Mouse (Mus musculus) thymus, postnatal 25 days (tissue): ENCODE data around the gene Usp24.
"Not testable (repeated sequence)": the region's sequence is repeated elsewhere in the genome, so short reads cannot be mapped to it uniquely, and the experiment has no call there.

ENCODE experiments used
- DNase-seq: peaks from one replicate; pipeline ENCODE4 v3.0.0; 2022

Gene Usp24

DNA sequence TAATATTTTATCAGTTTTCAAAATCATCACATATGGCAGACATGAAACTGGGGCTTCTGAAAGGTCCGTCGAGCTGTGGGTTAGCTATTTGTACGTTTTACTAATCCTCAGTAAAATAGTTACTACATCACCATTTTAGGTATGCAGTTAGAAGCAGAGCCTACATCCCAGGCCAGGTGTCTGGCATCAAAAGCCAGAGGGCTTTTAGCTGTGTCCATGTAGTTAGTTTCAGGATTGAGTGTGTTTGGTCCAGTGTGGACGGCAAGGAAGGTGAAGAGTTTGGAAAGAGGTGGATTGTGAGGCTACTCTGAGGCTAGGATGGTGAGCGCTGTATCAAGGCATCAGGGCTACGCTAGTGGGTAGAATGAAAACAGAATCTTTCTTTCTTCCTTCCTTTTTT lies 3.0 kb downstream of the Usp24 start:
- DNase-seq = no peak

DNA sequence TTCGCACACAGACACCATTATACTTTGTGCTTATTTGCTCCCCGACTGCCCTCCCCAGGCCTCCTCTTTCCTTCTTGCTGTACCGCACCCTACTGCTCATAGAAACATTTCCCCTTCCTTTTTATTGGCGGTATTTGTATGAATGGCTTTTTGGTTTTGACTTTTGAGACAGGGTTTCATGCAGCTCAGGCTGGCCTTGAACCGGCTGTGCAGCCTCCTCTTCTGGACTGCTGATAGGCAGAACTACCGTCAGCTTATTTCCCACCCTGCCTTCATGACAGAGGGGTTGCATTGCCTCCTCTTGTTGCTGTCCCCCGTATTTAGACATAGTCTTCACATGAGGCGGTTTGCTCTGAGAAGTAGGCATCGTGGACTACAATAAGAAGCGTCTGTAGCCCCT lies 6.8 kb downstream of the Usp24 start:
- no peak for DNase-seq

DNA sequence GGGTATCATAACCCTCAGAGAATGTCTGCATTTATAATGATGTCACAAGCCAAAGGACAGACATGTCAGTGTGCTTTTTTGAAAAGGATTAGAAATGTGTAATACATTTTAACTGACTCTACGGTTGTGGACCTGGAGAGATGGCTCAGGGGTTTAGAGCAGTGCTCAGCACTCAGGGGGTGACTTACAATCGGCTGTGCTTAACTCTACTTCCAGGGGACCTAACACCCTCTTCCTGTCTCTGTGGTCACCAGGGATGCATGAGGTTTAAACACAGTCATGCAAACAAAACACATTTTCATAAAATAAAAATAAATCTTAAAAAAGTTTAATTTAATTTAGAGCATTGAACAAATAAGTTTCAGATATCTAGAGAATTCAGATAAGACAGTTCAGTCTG lies 7.3 kb downstream of the Usp24 start:
- no peak for DNase-seq

DNA sequence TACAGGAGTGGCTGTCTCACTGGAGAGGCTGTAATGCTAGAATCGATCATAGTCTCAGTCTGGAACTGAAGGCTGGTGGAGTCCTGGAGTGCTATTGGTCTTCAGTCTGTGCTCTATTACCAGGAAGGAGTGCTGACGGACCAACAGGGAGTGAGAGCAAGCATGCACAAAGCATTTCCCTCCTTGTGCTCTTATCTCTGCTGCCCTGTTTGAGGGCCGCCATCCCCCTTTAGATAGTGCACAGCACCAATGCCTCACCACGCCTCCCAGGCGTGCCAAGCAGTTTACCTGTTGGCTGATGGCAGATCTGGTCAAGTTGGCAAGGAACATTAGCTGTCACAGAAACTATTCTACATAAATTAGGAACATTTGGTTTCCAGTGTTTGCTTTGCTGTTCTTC lies 11.4 kb downstream of the Usp24 start:
- no peak for DNase-seq

DNA sequence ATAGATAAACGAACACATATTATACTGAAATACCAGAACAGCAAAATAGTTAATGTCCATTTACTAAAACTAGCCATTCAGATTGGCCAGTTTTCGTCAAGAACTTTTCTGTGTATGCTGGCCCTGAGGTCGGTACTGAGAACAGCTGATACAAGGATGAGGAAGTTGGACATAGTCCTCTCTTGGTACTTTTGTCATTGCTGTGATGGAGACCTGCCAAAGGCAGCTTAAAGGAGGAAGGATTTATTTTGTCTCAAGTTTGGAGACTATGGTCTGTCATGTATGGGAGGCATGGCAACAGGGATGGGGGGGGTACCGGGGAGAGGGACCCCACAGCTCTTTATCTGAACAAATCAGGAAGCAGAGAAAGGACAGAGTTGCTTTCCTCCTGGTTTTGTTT lies 12.7 kb downstream of the Usp24 start:
- no peak for DNase-seq

DNA sequence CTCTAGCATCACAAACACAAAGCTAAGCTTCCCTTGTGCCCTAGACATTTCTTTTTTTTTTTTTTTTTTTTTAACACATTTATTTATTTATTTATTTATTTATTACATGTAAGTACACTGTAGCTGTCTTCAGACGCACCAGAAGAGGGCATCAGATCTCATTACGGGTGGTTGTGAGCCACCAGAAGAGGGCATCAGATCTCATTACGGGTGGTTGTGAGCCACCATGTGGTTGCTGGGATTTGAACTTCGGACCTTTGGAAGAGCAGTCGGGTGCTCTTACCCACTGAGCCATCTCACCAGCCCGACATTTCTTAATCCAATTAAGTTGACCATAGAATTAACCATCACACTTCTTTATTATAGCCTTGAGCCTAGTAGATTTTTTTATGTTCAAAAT lies 13.2 kb downstream of the Usp24 start:
- DNase-seq = not testable (repeated sequence)

DNA sequence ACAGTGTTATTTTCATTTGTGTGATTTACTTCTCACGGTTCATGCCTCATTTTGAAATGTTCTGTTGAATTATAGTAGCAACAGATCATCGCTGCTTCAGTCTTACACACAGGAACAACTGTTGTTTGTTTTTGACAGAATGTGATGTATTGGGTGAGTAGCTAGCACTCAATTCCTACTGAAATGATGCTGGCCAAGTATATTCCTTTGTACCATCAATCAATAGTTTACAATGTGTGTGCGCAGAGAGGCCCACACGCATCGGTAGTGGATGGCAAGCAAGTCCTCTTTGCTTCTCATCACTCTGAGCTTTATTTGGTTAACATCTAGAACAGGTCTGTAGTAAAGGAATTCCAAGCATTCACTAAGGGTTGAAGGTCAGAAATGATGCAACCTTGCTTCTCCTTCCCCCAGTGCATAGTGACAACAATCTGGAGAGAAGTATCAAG lies 14.4 kb downstream of the Usp24 start:
- no peak for DNase-seq

DNA sequence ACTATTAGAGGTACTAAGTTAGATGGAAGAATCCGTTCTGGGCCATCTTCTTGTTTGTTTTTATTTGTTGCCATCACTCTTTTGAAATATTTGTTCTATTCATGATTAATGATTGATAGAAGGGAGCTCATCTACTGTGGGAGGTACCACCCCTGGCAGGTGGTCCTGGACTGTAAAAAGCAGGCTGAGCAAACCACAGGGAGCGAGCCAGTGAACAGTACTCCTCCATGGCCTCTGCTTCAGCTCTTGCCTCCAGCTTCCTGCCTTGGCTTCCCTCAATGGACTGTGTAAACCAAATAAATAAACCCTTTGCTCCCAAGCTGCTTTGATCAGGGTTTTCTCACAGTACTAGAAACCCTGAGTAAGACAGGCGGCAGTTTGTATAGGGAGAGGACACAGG lies 17.1 kb downstream of the Usp24 start:
- DNase-seq = no peak

DNA sequence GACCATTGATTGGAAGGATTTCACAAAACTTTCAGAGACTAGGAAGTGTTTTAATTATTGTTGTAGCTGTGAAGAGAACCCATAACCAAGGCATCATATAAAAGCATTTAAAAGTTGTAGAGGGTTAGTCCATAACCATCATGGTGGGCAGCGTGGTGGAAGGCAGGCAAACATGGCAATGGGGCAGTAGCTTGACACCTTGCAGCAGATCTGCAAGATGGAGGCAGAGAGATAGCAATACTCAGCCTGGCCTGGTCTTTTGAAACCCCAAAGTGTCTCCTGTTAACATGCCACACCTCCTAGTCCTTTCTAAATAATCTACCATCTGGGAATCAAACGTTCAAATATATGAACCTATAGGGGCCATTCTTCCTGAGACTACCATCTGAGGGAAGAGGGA lies 17.6 kb downstream of the Usp24 start:
- DNase-seq = no peak

DNA sequence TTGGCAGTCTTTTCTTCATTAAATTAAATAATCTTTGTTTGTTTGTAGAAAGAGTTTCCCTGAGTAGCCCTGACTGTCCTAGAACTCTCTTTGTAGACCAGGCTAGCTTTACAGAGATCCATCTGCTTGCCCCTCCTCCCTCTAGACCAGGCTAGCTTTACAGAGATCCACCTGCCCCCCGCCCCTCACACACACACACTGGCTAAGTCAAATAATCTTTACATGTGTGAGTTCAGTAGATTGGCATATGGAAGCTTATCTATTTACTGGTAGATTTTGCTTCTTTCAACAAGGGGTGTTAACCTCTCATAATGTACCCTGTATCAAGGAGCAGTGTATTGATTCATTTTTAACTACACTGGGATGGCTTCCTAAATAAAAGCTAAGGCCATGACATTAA lies 19.8 kb downstream of the Usp24 start:
- no peak for DNase-seq

DNA sequence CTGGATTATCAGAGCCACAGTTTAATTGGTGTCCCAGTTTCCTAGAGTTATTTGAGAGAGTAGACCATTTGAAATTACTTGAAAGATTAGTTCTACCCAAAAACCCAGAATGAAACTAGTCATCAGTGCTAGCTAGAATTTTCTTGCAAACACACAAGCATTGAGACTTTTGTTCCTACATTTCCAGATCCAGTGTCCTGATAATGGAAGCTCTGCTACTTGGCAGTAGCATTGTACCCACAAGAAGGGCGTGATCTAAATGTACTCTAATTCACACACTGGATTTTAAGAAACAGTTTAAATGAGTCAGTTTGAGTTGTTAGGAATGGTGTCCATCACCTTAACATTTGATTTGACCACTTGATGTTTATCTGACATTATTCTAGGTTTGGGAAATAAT lies 31.7 kb downstream of the Usp24 start:
- DNase-seq = no peak

DNA sequence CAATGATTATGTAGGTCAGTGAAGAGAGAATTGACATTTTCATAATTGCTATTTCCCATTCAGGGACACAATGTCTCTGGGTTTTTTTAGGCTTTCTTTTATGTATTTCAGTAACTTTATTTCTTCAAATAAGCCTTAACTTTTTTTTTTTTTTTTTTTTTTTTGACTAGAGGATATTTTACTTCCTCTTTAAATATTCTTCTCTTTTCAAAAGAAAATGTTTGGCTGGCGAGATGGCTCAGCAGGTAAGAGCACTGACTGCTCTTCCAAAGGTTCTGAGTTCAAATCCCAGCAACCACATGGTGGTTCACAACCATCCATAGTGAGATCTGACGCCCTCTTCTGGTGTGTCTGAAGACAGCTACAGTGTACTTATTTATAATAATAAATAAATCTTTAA lies 39.0 kb downstream of the Usp24 start:
- DNase-seq = not testable (repeated sequence)

DNA sequence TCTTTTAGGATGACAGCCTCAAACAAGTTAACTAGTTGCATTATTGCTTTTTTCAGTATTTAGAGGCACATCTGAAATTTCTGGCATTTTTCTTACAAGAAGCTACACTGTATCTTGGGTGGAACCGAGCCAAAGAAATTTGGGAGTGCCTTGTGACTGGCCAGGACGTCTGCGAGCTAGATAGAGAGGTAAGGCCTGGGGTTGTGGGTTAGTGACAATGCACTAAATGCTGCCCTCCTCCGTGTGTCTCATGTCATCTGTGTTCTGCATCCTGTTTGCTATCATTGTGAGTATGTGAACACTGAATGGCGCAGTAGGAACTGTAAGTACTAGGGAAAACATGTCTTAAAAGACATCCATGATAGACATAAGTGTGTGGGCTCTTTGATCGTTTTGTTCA lies 54.0 kb downstream of the Usp24 start:
- no peak for DNase-seq

DNA sequence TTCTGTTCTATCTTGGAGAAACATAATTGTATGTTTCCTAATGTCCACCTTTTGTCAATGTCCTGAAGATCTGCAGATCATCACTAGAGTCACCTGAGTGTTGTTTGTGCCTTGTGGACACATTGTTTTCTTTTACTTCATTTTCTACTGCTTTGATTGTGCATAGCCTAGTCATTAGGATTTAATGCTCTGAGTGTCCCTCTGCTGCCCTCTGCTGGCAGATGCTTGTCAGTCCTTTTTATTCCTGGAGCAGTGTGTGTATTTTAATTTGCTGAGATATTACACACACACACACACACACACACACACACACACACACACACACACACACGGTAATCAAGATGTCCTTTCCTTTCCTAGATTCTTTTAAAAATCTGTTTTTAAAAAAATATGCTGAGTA lies 59.8 kb downstream of the Usp24 start:
- peak; percentile 77 for DNase-seq

DNA sequence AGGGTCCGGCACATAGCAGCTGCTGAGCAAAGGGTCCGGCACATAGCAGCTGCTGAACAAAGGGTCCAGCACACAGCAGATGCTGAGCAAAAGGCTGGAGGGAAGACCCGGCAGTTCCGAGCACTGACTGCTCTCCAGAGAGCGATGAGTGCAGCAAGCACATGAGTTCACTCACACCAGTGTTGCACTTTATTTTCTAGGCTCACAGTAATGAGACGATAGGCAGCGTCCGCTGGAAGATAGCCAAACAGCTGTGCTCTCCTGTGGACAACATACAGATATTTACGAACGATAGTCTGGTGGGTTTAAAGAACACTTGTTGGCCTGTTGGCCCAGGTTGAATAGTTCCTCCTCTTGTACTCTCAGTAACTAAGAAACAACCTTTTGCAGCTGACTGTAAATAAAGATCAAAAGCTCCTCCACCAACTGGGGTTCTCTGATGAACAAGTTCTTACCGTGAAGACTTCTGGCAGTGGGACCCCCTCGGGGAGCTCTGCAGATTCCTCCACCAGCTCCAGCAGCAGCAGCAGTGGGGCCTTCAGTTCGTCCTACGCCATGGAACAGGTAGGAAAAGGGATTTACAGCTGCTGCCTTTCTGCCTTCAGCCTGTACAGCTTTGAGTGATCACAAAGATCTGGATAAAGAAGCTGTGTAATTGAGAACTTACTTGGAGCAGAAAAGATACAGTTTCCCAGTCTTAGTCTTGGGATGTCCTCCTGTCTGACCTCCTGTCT lies 63.0 kb downstream of the Usp24 start:
- no peak for DNase-seq

DNA sequence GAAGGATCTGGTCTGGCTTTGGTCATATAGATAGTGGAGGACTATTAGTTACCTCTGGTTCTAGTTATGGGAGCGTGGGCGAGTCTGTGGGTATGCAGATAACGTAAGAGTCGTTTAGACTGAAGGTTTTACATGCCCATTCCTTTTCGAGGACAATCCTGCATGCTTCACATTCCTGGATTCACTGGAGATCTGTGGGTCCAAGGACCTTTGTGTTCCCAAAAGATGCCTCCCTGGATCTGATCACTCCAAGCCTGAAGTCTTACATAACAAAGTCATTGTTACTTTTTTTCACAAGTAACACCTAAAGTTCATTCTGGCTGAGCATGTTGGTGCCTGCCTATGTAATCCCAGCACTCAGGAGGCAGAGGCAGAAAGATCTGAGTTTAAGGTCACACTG lies 65.1 kb downstream of the Usp24 start:
- no peak for DNase-seq

DNA sequence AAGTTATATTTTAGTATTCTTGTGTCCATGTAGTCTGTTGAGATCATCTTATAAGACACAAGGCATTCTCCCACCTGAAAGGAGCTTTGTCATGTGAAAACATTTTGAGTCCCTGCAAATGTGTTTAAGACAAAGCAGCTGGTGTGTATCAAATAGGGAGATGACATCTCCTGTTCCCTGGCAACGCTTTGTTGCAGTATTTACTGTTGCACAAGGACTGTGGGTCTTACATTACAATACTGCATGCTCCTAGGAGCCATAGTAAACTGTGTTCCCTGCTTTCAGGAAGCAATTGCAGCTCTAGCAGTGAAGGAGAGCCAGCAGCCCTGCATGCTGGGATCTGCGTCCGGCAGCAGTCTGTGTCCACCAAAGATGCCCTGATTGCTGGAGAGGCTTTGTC lies 73.9 kb downstream of the Usp24 start:
- DNase-seq = no peak

DNA sequence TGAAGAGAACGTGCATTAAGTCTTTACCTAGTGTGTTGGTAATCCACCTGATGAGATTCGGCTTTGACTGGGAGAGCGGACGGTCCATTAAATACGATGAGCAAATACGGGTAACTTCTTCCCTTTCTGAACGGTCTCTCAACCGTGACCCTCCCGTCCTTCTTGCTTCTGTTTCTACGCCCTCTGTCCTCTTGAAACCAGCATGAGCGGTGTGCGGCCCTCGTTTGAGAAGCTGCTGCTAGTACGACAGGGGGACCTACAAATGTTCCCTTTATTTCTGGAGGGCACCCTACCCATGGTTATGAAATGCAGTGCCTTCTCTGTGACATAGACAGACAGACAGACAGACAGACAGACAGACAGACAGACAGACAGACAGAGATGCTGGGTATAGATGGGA lies 93.6 kb downstream of the Usp24 start:
- no peak for DNase-seq

DNA sequence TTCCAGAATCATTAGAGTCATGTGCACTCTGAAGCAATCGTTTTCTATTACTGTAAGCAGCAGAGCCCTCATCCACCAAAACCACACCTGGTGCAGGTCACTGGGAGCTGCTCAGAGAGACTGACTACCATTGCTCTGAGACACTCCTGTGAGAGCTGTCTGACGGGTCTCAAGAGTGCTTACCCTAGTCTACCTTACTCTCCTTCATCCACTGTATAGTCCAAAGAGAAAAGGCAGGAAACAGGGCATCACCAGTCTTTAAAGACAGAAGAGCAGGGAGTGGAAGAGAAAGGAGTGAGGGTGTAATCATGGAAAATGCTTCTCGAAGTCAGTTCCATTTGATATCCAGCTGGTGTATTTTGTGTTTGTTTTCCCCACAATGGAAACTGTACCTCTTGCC lies 103.2 kb downstream of the Usp24 start:
- no peak for DNase-seq

DNA sequence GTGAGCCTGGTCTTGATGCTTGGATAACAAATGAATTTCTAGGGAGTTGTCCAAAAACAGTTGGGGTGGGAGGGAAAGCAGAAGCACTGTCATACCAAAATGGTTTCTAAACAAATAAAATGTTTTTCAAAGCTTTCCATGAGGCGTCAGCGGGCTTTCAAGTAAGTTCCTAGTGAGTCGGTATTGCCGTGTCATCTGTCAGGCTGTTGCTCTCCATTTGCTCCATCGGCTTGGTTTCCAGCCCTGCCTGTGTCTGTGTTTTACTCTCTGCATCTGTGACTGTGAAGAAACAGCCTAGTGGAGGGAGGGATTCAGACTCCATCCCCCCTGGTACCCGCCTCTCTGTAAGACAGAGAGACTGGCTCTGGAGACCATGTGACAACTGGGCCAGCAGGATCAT lies 103.8 kb downstream of the Usp24 start:
- no peak for DNase-seq

DNA sequence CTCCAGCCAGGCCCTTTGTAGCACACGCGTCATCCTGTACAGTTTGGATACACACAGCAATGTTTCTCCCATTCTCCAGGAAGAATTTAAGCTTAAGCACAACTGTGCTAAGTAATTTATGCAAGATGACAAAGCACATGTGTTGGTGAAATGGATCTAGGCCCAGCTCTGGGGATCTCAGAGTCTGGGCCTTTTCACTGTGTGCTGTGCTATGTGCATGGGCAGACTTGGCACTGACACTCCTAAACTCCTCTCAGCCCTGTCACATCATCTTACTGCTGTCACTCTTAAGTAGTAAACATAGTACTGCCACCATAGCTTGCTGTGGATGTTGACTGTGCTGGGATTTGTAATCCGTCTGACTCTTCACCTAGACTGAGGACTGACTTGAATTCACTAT lies 106.6 kb downstream of the Usp24 start:
- DNase-seq = no peak

DNA sequence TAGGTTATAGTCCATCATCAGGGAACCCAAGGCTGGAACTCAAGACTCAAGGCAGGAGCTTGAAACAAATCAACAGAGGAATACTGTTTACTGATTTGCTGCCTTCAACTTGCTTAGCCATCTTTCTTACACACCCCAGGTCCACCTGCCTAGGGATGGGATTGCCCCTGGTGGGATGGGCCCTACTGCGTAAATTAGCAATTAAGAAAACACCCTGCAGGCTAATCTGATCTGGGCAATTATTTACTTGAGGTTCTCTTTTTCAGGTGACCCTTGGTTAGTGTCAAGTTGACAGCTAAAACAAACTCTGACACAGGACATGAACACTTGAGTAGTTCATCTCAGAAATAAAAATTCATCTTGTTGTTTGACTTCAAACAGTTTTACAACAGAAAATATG lies 108.5 kb downstream of the Usp24 start:
- no peak for DNase-seq

DNA sequence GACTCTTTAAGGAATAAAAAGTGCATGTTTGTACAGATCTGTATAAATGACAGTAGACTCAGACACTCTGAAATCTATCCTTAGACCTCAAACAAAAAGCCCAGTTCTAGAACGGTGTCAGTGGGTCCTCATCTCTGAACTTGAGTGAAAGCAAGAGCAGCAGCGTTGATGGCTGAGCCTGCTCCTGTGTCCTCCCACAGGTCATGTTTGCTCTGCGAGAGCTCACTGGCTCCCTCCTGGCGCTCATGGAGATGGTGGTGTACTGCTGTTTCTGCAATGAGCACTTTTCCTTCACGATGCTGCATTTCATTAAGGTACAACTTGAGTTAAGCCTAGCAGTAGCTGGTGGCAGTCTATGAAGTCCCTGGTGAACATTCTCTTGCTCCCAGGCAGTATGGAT lies 110.3 kb downstream of the Usp24 start:
- DNase-seq = no peak

DNA sequence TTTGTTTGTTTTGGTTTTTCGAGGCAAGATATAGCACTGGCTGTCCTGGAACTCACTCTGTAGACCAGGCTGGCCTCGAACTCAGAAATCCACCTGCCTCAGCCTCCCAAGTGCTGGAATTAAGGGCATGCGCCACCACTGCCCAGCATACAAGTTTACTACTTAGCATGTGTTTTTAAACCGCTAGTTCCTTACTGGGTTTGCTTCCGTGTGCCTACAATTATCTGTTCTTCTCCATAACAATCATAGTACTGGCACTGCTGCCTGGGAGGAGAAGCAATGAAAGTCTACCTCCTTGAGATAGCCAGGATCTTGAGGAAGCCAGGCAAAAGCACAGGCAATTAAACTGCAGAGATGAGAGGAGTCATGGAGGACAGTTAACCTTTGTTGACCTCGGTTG lies 112.6 kb downstream of the Usp24 start:
- DNase-seq = no peak

DNA sequence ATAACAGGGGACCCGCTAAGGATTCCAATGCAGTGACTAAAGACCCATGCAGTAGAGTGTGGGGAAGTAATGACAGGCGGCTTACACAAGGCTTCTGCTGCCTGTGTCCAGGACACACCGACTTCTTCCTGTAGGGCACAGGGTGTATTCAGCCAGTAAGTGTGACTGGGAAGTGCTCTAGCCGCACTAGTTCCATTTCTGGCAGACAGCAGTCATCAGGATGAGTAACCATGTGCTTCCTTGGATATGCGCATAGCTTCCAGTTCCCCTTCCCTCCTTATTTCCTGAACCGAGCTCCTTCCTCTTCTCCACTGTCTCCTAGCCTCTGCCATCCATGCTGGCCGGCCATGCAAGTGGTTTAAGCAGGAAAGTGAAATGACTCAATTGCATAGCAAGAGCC lies 113.1 kb downstream of the Usp24 start:
- no peak for DNase-seq

DNA sequence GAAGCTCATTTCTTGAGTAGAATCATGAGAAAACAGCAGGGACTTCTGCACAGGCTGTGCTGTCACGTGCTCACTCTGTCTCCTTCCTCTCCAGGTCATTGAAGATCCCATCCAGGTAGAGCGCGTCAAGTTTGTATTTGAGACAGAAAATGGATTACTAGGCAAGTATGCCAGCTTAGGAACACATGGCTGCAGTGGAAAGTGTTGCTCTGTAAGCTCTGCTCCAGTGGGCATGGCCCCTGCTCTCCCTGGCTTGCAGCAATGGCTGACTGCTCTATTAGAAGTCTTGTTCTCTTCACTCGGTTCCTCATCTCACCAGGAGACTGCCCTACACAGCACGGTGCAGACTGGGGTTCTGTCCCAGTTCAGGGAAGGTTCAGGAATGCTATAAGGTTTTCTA lies 114.4 kb downstream of the Usp24 start:
- DNase-seq = no peak
